Mouse (Mus musculus): ENCODE data around the gene Tex21.
A peak's percentile ranks its signal among the peaks of the same experiment; 100 is the strongest.

Gene Tex21

GRCm38 (mm10) chr12:76246646-76247045 lies at the start of gene Tex21:
TSS of gene Tex21 (minus strand) at chr12:76246746.
- DNase-seq (ENCODE audit: inconsistent ontology term), result no peak

- peak; percentile 22 for DNase-seq (ENCODE audit: inconsistent ontology term)
Measured at GRCm38 (mm10) chr12:76293192-76293591, 46.6 kb upstream of the Tex21 start.

- DNase-seq (ENCODE audit: inconsistent ontology term), result no peak
Measured at GRCm38 (mm10) chr12:76290271-76290670, 43.7 kb upstream of the Tex21 start.

GRCm38 (mm10) chr12:76289428-76289827 lies 42.9 kb upstream of the Tex21 start:
- DNase-seq (ENCODE audit: inconsistent ontology term), result no peak

GRCm38 (mm10) chr12:76288494-76288893 lies 41.9 kb upstream of the Tex21 start:
- no peak for DNase-seq (ENCODE audit: inconsistent ontology term)

GRCm38 (mm10) chr12:76287986-76288385 lies 41.4 kb upstream of the Tex21 start:
- no peak for DNase-seq (ENCODE audit: inconsistent ontology term)

- no peak for DNase-seq (ENCODE audit: inconsistent ontology term)
Measured at GRCm38 (mm10) chr12:76285418-76285817, 38.9 kb upstream of the Tex21 start.

- DNase-seq (ENCODE audit: inconsistent ontology term), result no peak
Measured at GRCm38 (mm10) chr12:76282532-76283173, 36.1 kb upstream of the Tex21 start.

GRCm38 (mm10) chr12:76282132-76282531 lies 35.6 kb upstream of the Tex21 start:
- DNase-seq (ENCODE audit: inconsistent ontology term), result no peak

GRCm38 (mm10) chr12:76281111-76281660 lies 34.6 kb upstream of the Tex21 start:
- no peak for DNase-seq (ENCODE audit: inconsistent ontology term)

- no peak for DNase-seq (ENCODE audit: inconsistent ontology term)
Measured at GRCm38 (mm10) chr12:76280556-76280955, 34.0 kb upstream of the Tex21 start.

- DNase-seq (ENCODE audit: inconsistent ontology term), result no peak
Measured at GRCm38 (mm10) chr12:76278209-76278608, 31.7 kb upstream of the Tex21 start.

GRCm38 (mm10) chr12:76272610-76273524 lies 26.3 kb upstream of the Tex21 start:
- DNase-seq (ENCODE audit: inconsistent ontology term), result no peak

- DNase-seq (ENCODE audit: inconsistent ontology term), result no peak
Measured at GRCm38 (mm10) chr12:76271516-76271915, 25.0 kb upstream of the Tex21 start.

GRCm38 (mm10) chr12:76269196-76269595 lies 22.6 kb upstream of the Tex21 start:
- DNase-seq (ENCODE audit: inconsistent ontology term), result no peak

GRCm38 (mm10) chr12:76268686-76269085 lies 22.1 kb upstream of the Tex21 start:
- DNase-seq (ENCODE audit: inconsistent ontology term), result no peak

GRCm38 (mm10) chr12:76266875-76267274 lies 20.3 kb upstream of the Tex21 start:
- DNase-seq (ENCODE audit: inconsistent ontology term), result peak; percentile 29

- no peak for DNase-seq (ENCODE audit: inconsistent ontology term)
Measured at GRCm38 (mm10) chr12:76265001-76265400, 18.5 kb upstream of the Tex21 start.

- DNase-seq (ENCODE audit: inconsistent ontology term), result peak; percentile 85
Measured at GRCm38 (mm10) chr12:76264325-76264965, 17.9 kb upstream of the Tex21 start.

- peak; percentile 58 for DNase-seq (ENCODE audit: inconsistent ontology term)
Measured at GRCm38 (mm10) chr12:76263876-76264275, 17.3 kb upstream of the Tex21 start.

- DNase-seq (ENCODE audit: inconsistent ontology term), result no peak
Measured at GRCm38 (mm10) chr12:76262918-76263317, 16.4 kb upstream of the Tex21 start.

GRCm38 (mm10) chr12:76261556-76261955 lies 15.0 kb upstream of the Tex21 start:
- DNase-seq (ENCODE audit: inconsistent ontology term), result no peak

All from Muller cell, postnatal 12 days (primary cell).